Mouse (Mus musculus) CH12.LX (cell line): ENCODE measurements around the gene Rnf185.
A peak's percentile ranks its signal among the peaks of the same experiment; 100 is the strongest.

Experiments used
- CHD1 ChIP-seq: IDR thresholded peaks from 2 replicates; pipeline ENCODE4 v1.6.1; 2012; ENCODE audit warnings: low read depth, low read length, improper control_type of control experiment, inconsistent platforms
- CTCF ChIP-seq, 2 experiments: IDR thresholded peaks in 1 of 2; conservative IDR thresholded peaks in 1 of 2; 2 replicates each; pipeline ENCODE4 v1.5.1; 2011 to 2012; ENCODE audit warnings: low read depth in 2 of 2, low read length in 2 of 2, improper control_type of control experiment in 1 of 2, inconsistent platforms in 1 of 2, mild to moderate bottlenecking in 1 of 2, moderate library complexity in 1 of 2

DNA sequence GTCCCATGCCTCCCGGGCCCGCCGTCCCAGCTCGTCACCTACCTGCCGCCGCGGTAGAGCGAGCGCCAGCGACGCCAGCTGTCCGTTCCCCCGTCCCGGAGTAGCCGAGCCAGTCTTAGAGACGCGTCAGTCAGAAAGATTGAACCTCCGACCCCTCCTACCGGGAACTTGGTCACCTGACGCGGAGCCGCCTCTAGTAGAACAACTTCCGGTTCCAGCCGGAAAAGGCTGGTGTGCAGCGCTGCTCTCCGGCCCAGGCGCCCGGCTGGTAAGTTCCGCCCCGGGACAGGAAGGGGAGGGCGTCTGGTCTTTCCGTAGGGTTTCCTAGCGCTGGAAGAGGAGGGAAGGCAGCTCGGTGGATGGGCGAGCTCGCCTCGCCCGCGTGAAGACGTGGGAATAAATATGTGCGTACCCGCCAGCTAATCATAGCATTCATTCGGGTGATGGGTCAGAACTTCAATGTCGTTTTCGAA, at the start of gene Rnf185:
- TF ChIP-seq CHD1, result peak; percentile 87; the same call in 1 of the 2 replicates
- TF ChIP-seq CTCF (conservative IDR thresholded peaks at IDR 0.05 in 1 of 2, IDR thresholded peaks at IDR 0.05 in 1 of 2; ENCODE audit: low read depth in 2 of 2, low read length in 2 of 2), result no peak
